Mouse (Mus musculus) neural tube, embryonic 11.5 days (tissue): Measurements from ENCODE around the gene Arid1b. TPM values are rescaled to one million over a fixed set of nuclear protein-coding genes. Genes with fewer than 3 reads are reported as not detected.

Source experiments
- ATAC-seq: fragments of 200-750 bp; cut with Nextera tagmentation; 2 replicates; pipeline ENCODE4 v1.8.0; 2017; ENCODE audit warnings: moderate number of reproducible peaks, mild to moderate bottlenecking, moderate TSS enrichment, moderate library complexity; ENCODE audit not compliant: insufficient read depth, low FRiP score, low TSS enrichment
- DNase-seq: peaks from one replicate; pipeline ENCODE4 v3.0.0-alpha.2; 2015; ENCODE audit warnings: low spot score
- H3K27ac ChIP-seq: fragments of 300-500 bp; sonication (generic); 2 replicates; pipeline ENCODE4 v1.5.1; 2014; ENCODE audit warnings: low read depth, mild to moderate bottlenecking, low read length
- H3K27me3 ChIP-seq: fragments of 300-500 bp; sonication (generic); 2 replicates; pipeline ENCODE4 v1.6.1; 2014; ENCODE audit warnings: mild to moderate bottlenecking, low read length, mixed read lengths; ENCODE audit not compliant: control insufficient read depth, insufficient read depth
- H3K36me3 ChIP-seq: fragments of 300-500 bp; sonication (generic); 2 replicates; pipeline ENCODE4 v1.6.1; 2014; ENCODE audit warnings: mild to moderate bottlenecking, low read length, moderate library complexity, mixed read lengths; ENCODE audit not compliant: control insufficient read depth, insufficient read depth
- H3K4me1 ChIP-seq: fragments of 300-500 bp; sonication (generic); 2 replicates; pipeline ENCODE4 v1.6.1; 2014; ENCODE audit warnings: low read length, mixed read lengths; ENCODE audit not compliant: control insufficient read depth, insufficient read depth
- H3K4me2 ChIP-seq: fragments of 300-500 bp; sonication (generic); 2 replicates; pipeline ENCODE4 v1.6.1; 2014; ENCODE audit warnings: low read depth, mild to moderate bottlenecking, moderate library complexity
- H3K4me3 ChIP-seq: fragments of 300-500 bp; sonication (generic); 2 replicates; pipeline ENCODE4 v1.5.1; 2014; ENCODE audit warnings: low read depth, low read length
- H3K9ac ChIP-seq: fragments of 300-500 bp; sonication (generic); 2 replicates; pipeline ENCODE4 v1.6.1; 2014; ENCODE audit warnings: mild to moderate bottlenecking, low read length
- H3K9me3 ChIP-seq: fragments of 300-500 bp; sonication (generic); 2 replicates; pipeline ENCODE4 v1.6.1; 2016; ENCODE audit warnings: low read length; ENCODE audit not compliant: control insufficient read depth
- WGBS: fragments of 180-500 bp; shearing (Covaris S2); extraction: QIAGEN DNeasy Blood & Tissue Kit; methylation state at CpG from one replicate; pipeline ENCODE4 v1.1.7; 2014; 5-methylcytosine and 5-hydroxymethylcytosine counted together
- polyA plus RNA-seq: library from polyadenylated mRNA; unstranded; fragments of >200 nt; fragmentation: Nextera tagmentation; extraction: Ambion mirVana; gene quantifications from 2 replicates; pipeline ENCODE4 v1.2.1, GENCODE M21; 2014

Gene Arid1b
- polyA plus RNA-seq, 1 experiment from 2014 or later = 14.3 TPM

- ATAC-seq (no peak), DNase-seq (no peak)
- Histone ChIP-seq H3K27ac (no peak overlapping the region), H3K27me3 (no peaks in the 10 kb centered on the region), H3K4me3 (no peak overlapping the region), H3K4me1 (no peaks in the 10 kb centered on the region), H3K4me2 (no peak overlapping the region), H3K9ac (no peak overlapping the region), H3K9me3 (no peaks in the 10 kb centered on the region), H3K36me3 (no peaks in the 10 kb centered on the region)
- WGBS = 94% methylated on average over 7 of the region's 7 CpGs
Observed at GRCm38 (mm10) chr17:5168640-5169039, 174.5 kb downstream of the Arid1b start.

DNA sequence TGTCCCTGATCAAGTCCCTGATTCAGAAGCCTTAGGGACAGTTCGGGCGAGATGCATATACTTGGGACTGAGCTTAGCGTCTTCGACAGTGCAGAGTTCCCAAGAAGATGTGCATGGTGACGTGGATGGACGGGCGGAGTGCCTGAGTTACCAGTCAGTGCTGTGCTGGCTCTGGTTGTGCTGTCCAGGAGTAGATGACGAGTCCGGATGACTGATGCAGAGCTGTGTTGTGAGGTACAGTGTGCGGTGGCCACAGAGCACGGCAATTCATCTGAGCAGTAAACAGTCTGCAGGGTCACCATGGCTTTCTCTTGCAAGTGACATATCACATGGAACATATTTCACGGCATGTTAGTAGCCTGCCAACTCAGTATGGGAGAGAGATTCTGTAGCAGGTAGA lies 176.2 kb downstream of the Arid1b start:
- DNase-seq (no peak), ATAC-seq (no peak)
- Histone ChIP-seq H3K4me2 (no peak overlapping the region), H3K36me3 (no peaks in the 10 kb centered on the region), H3K4me1 (no peaks in the 10 kb centered on the region; the same call in 1 of the 2 replicates), H3K4me3 (no peak overlapping the region), H3K9ac (no peak overlapping the region), H3K27me3 (no peaks in the 10 kb centered on the region), H3K27ac (no peak overlapping the region), H3K9me3 (no peaks in the 10 kb centered on the region)
- 92% methylated on average over 12 of the region's 12 CpGs for WGBS

DNA sequence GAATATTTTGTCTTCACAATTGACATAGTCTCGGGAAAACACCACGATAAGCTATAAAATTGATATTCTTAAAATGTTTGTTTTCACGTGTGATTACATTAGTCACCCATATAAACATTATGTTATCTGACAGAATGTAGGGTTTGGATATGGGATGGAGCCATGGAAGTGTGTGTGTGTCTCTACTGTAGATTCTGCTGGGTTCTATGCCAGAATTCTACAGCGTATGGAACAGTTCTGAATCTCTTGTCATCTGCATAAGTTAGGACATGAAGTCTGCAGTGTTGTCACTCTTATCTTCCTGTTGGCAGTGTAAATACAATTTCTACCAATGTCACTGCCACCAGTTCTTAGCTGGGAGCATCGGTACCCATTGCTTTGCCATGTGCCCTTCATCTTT lies 177.3 kb downstream of the Arid1b start:
- no peaks in the 10 kb centered on the region; the same call in 1 of the 2 replicates for H3K4me1 ChIP-seq
- WGBS = 91% methylated on average over 5 of the region's 5 CpGs

GRCm38 (mm10) chr17:5174426-5175020 lies 180.4 kb downstream of the Arid1b start:
- WGBS = 89% methylated on average over 6 of the region's 6 CpGs
- no peak for DNase-seq
- no peak overlapping the region for H3K27ac ChIP-seq
- no peaks in the 10 kb centered on the region for H3K27me3 ChIP-seq
- peaks cover 2% of the 10 kb centered on the region; the same call in 1 of the 2 replicates for H3K4me1 ChIP-seq
- H3K9me3 ChIP-seq = no peaks in the 10 kb centered on the region
- ATAC-seq = no peak
- no peaks in the 10 kb centered on the region for H3K36me3 ChIP-seq
- no peak overlapping the region for H3K9ac ChIP-seq
- no peak overlapping the region for H3K4me2 ChIP-seq
- no peak overlapping the region for H3K4me3 ChIP-seq

More for the DNA sequence above, 177.3 kb downstream of the Arid1b start:
- DNase-seq (no peak), ATAC-seq (no peak)
- Histone ChIP-seq H3K27me3 (no peaks in the 10 kb centered on the region), H3K4me3 (no peak overlapping the region), H3K9me3 (no peaks in the 10 kb centered on the region), H3K9ac (no peak overlapping the region), H3K27ac (no peak overlapping the region), H3K36me3 (no peaks in the 10 kb centered on the region), H3K4me2 (no peak overlapping the region)

DNA sequence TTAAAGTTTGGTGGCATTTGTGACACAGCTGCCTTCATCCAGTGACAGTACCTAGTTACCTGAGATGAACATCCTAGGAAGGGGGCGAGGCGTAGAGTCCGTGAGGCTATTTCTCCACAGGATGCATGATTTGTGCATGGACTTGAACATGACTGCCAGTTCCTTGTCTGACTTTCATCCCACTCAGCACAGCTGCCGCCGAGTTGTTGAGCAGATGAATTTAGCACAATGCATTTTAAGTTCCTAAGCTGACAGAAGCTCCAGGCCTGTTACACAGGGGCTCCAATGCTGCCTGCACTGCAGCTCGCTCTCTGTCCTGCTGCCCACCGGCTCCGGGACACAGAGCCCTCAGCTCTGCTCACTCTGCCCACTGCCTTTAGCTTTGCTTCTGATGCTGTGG lies 181.4 kb downstream of the Arid1b start:
- Histone ChIP-seq H3K27me3 (no peaks in the 10 kb centered on the region), H3K4me1 (peaks cover 2% of the 10 kb centered on the region; the same call in 1 of the 2 replicates), H3K4me2 (no peak overlapping the region), H3K27ac (no peak overlapping the region), H3K9ac (no peak overlapping the region), H3K36me3 (no peaks in the 10 kb centered on the region), H3K9me3 (no peaks in the 10 kb centered on the region), H3K4me3 (no peak overlapping the region)
- ATAC-seq (no peak), DNase-seq (no peak)
- 86% methylated on average over 8 of the region's 8 CpGs for WGBS

DNA sequence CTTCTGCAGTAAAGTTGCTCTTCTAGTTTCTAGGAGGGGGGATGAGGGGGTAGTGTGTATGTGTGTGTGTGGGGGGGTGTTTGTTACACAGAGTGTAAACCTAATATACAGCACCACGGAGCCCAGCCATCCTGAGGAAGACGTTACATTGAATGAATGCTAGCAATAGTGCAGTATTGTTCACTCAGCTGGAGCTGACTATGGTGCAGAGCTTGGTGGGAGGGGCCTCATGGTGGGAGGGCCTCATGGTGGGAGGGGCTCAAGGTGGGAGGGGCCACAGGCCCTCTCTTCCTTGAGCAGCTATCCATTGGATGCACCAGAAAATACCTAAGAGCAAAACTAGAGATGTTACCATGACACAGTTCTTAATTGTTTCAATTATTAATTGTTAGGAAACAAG lies 182.2 kb downstream of the Arid1b start:
- no peak for DNase-seq
- Histone ChIP-seq H3K9me3 (no peaks in the 10 kb centered on the region), H3K9ac (no peak overlapping the region), H3K4me2 (no peak overlapping the region), H3K27me3 (no peaks in the 10 kb centered on the region), H3K36me3 (no peaks in the 10 kb centered on the region), H3K4me1 (peaks cover 2% of the 10 kb centered on the region; the same call in 1 of the 2 replicates), H3K27ac (no peak overlapping the region), H3K4me3 (no peak overlapping the region)
- no peak for ATAC-seq
- 68% methylated on average over 2 of the region's 2 CpGs for WGBS

- Histone ChIP-seq H3K4me2 (no peak overlapping the region), H3K9ac (no peak overlapping the region), H3K27me3 (no peaks in the 10 kb centered on the region), H3K9me3 (no peaks in the 10 kb centered on the region), H3K4me1 (peaks cover 2% of the 10 kb centered on the region; the same call in 1 of the 2 replicates), H3K27ac (no peak overlapping the region), H3K36me3 (no peaks in the 10 kb centered on the region), H3K4me3 (no peak overlapping the region)
- ATAC-seq (no peak), DNase-seq (no peak)
- WGBS = 91% methylated on average over 10 of the region's 10 CpGs
Observed at GRCm38 (mm10) chr17:5178534-5178933, 184.4 kb downstream of the Arid1b start.

- 58% methylated on average over 7 of the region's 7 CpGs for WGBS
- Histone ChIP-seq H3K4me3 (no peak overlapping the region), H3K27me3 (no peaks in the 10 kb centered on the region), H3K27ac (no peak overlapping the region), H3K9me3 (no peaks in the 10 kb centered on the region), H3K36me3 (no peaks in the 10 kb centered on the region), H3K9ac (no peak overlapping the region), H3K4me1 (peaks cover 2% of the 10 kb centered on the region; the same call in 1 of the 2 replicates), H3K4me2 (no peak overlapping the region)
- ATAC-seq = no peak
- no peak for DNase-seq
Observed at GRCm38 (mm10) chr17:5179004-5179403, 184.9 kb downstream of the Arid1b start.

DNA sequence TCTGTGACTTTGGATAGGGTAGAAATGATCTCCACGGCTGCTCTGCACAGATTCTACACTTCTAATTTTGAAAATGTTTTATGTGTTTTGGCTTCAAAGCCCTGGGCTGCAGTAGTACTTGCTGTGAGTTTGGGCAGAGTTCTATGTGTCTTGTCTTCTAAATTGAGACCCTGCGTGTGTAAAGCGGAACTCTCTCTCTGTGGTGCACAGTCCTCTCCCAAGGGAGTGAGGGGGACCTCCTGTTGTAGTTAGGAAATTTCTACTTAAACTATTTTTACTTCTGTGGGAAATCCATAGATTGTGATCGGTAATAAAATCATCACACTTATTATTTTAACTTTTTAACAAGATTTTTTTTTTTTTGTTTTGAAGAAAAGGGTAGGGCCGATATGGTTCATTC lies 185.3 kb downstream of the Arid1b start:
- no peak overlapping the region for H3K4me2 ChIP-seq
- no peaks in the 10 kb centered on the region for H3K36me3 ChIP-seq
- H3K27me3 ChIP-seq = no peaks in the 10 kb centered on the region
- H3K4me1 ChIP-seq = peaks cover 2% of the 10 kb centered on the region; the same call in 1 of the 2 replicates
- no peak overlapping the region for H3K9ac ChIP-seq
- no peak overlapping the region for H3K27ac ChIP-seq
- ATAC-seq (no peak), DNase-seq (no peak)
- H3K9me3 ChIP-seq = no peaks in the 10 kb centered on the region
- 84% methylated on average over 5 of the region's 5 CpGs for WGBS
- no peak overlapping the region for H3K4me3 ChIP-seq
